Mouse (Mus musculus) heart, embryonic 10.5 days (tissue): ENCODE results near the gene Snrnp27. TPM values are rescaled to one million over a fixed set of nuclear protein-coding genes. Genes with fewer than 3 reads are reported as not detected.
A peak's percentile ranks its signal among the peaks of the same experiment; 100 is the strongest.

ENCODE experiments used
- DNase-seq: peaks from one replicate; pipeline ENCODE4 v3.0.0-alpha.2; 2017; ENCODE audit warnings: low spot score
- H3K27ac ChIP-seq: fragments of 300-500 bp; sonication (generic); 2 replicates; pipeline ENCODE4 v1.5.1; 2016; ENCODE audit warnings: mild to moderate bottlenecking
- H3K27me3 ChIP-seq: fragments of 300-500 bp; sonication (generic); 2 replicates; pipeline ENCODE4 v1.6.1; 2016; ENCODE audit warnings: mild to moderate bottlenecking; ENCODE audit not compliant: poor library complexity, insufficient read depth, severe bottlenecking
- H3K36me3 ChIP-seq: fragments of 300-500 bp; sonication (generic); 2 replicates; pipeline ENCODE4 v1.6.1; 2016; ENCODE audit warnings: mild to moderate bottlenecking, moderate library complexity
- H3K4me1 ChIP-seq: fragments of 300-500 bp; sonication (generic); 2 replicates; pipeline ENCODE4 v1.6.1; 2016; ENCODE audit warnings: mild to moderate bottlenecking
- H3K4me3 ChIP-seq: fragments of 300-500 bp; sonication (generic); 2 replicates; pipeline ENCODE4 v1.5.1; 2016; ENCODE audit warnings: mild to moderate bottlenecking, moderate library complexity
- H3K9me3 ChIP-seq: fragments of 300-500 bp; sonication (generic); 2 replicates; pipeline ENCODE4 v1.6.1; 2016; ENCODE audit warnings: mild to moderate bottlenecking, moderate library complexity
- WGBS: fragments of 180-500 bp; shearing (Covaris S2); methylation state at CpG from one replicate; pipeline ENCODE4 v1.1.7; 2016; 5-methylcytosine and 5-hydroxymethylcytosine counted together
- polyA plus RNA-seq: library from polyadenylated mRNA; unstranded; fragments of >200 nt; fragmentation: Nextera tagmentation; extraction: Ambion mirVana; gene quantifications from 2 replicates; pipeline ENCODE4 v1.2.1, GENCODE M21; 2016

Gene Snrnp27
- polyA plus RNA-seq, 1 experiment from 2014 or later: 112 TPM

GRCm38 (mm10) chr6:86653026-86653425 lies 31.3 kb downstream of the Snrnp27 start:
- H3K4me3 ChIP-seq: no peak overlapping the region
- DNase-seq: no peak
- no peaks in the 10 kb centered on the region for H3K27me3 ChIP-seq
- H3K27ac ChIP-seq: no peak overlapping the region
- H3K36me3 ChIP-seq: peaks cover 45% of the 10 kb centered on the region
- WGBS: 91% methylated on average over 6 of the region's 6 CpGs
- H3K4me1 ChIP-seq: peaks cover 16% of the 10 kb centered on the region
- H3K9me3 ChIP-seq: no peaks in the 10 kb centered on the region

- 71% methylated on average over 7 of the region's 7 CpGs for WGBS
- H3K9me3 ChIP-seq: no peaks in the 10 kb centered on the region
- H3K4me1 ChIP-seq: peaks cover 20% of the 10 kb centered on the region
- peaks cover 23% of the 10 kb centered on the region for H3K36me3 ChIP-seq
- no peak overlapping the region for H3K27ac ChIP-seq
- no peak overlapping the region for H3K4me3 ChIP-seq
- H3K27me3 ChIP-seq: peaks cover 6% of the 10 kb centered on the region; the same call in 1 of the 2 replicates
- no peak for DNase-seq
Observed at GRCm38 (mm10) chr6:86646143-86646542, 38.2 kb downstream of the Snrnp27 start.

GRCm38 (mm10) chr6:86645551-86645950 lies 38.8 kb downstream of the Snrnp27 start:
- no peak overlapping the region for H3K4me3 ChIP-seq
- 75% methylated on average over 4 of the region's 4 CpGs for WGBS
- H3K36me3 ChIP-seq: peaks cover 17% of the 10 kb centered on the region
- peaks cover 7% of the 10 kb centered on the region; the same call in 1 of the 2 replicates for H3K27me3 ChIP-seq
- DNase-seq: no peak
- H3K4me1 ChIP-seq: peaks cover 20% of the 10 kb centered on the region
- H3K9me3 ChIP-seq: no peaks in the 10 kb centered on the region
- no peak overlapping the region for H3K27ac ChIP-seq

GRCm38 (mm10) chr6:86644775-86645400 lies 39.4 kb downstream of the Snrnp27 start:
- peaks cover 11% of the 10 kb centered on the region for H3K36me3 ChIP-seq
- peaks cover 7% of the 10 kb centered on the region; the same call in 1 of the 2 replicates for H3K27me3 ChIP-seq
- H3K9me3 ChIP-seq: no peaks in the 10 kb centered on the region
- no peak for DNase-seq
- WGBS: 67% methylated on average over 3 of the region's 3 CpGs
- H3K4me1 ChIP-seq: peaks cover 20% of the 10 kb centered on the region
- no peak overlapping the region for H3K4me3 ChIP-seq
- no peak overlapping the region for H3K27ac ChIP-seq

GRCm38 (mm10) chr6:86641716-86642115 lies 42.6 kb downstream of the Snrnp27 start:
- no peaks in the 10 kb centered on the region for H3K36me3 ChIP-seq
- WGBS: 53% methylated on average over 8 of the region's 8 CpGs

GRCm38 (mm10) chr6:86640776-86641175 lies 43.5 kb downstream of the Snrnp27 start:
- Histone ChIP-seq H3K4me3 (no peak overlapping the region), H3K9me3 (no peaks in the 10 kb centered on the region), H3K27me3 (peaks cover 7% of the 10 kb centered on the region; the same call in 1 of the 2 replicates), H3K4me1 (peaks cover 25% of the 10 kb centered on the region), H3K27ac (no peak overlapping the region), H3K36me3 (no peaks in the 10 kb centered on the region)
- 87% methylated on average over 8 of the region's 8 CpGs for WGBS
- no peak for DNase-seq

More at GRCm38 (mm10) chr6:86641716-86642115, 42.6 kb downstream of the Snrnp27 start:
- peaks cover 21% of the 10 kb centered on the region for H3K4me1 ChIP-seq
- H3K9me3 ChIP-seq: no peaks in the 10 kb centered on the region
- H3K27ac ChIP-seq: no peak overlapping the region
- H3K27me3 ChIP-seq: peaks cover 7% of the 10 kb centered on the region; the same call in 1 of the 2 replicates
- DNase-seq: no peak
- H3K4me3 ChIP-seq: no peak overlapping the region

GRCm38 (mm10) chr6:86640161-86640560 lies 44.2 kb downstream of the Snrnp27 start:
- no peak for DNase-seq
- H3K27me3 ChIP-seq: peaks cover 7% of the 10 kb centered on the region; the same call in 1 of the 2 replicates
- no peak overlapping the region; the same call in 1 of the 2 replicates for H3K27ac ChIP-seq
- no peaks in the 10 kb centered on the region for H3K36me3 ChIP-seq
- no peak overlapping the region for H3K4me3 ChIP-seq
- H3K4me1 ChIP-seq: peaks cover 25% of the 10 kb centered on the region
- 74% methylated on average over 3 of the region's 3 CpGs for WGBS
- no peaks in the 10 kb centered on the region for H3K9me3 ChIP-seq

GRCm38 (mm10) chr6:86639180-86640160 lies 44.9 kb downstream of the Snrnp27 start:
- Histone ChIP-seq H3K27ac (peak overlapping the region; percentile 3; the same call in 1 of the 2 replicates), H3K4me1 (peaks cover 19% of the 10 kb centered on the region), H3K9me3 (no peaks in the 10 kb centered on the region), H3K27me3 (peaks cover 7% of the 10 kb centered on the region; the same call in 1 of the 2 replicates), H3K4me3 (no peak overlapping the region), H3K36me3 (no peaks in the 10 kb centered on the region)
- 74% methylated on average over 18 of the region's 18 CpGs for WGBS
- DNase-seq: no peak

- peaks cover 9% of the 10 kb centered on the region; the same call in 1 of the 2 replicates for H3K4me1 ChIP-seq
- H3K27me3 ChIP-seq: peaks cover 7% of the 10 kb centered on the region; the same call in 1 of the 2 replicates
- H3K4me3 ChIP-seq: no peak overlapping the region
- no peaks in the 10 kb centered on the region for H3K9me3 ChIP-seq
- DNase-seq: no peak
- 29% methylated on average over 2 of the region's 2 CpGs for WGBS
- H3K27ac ChIP-seq: peak overlapping the region; percentile 3; the same call in 1 of the 2 replicates
- H3K36me3 ChIP-seq: no peaks in the 10 kb centered on the region
Observed at GRCm38 (mm10) chr6:86638434-86638833, 45.9 kb downstream of the Snrnp27 start.

GRCm38 (mm10) chr6:86637860-86638259 lies 46.5 kb downstream of the Snrnp27 start:
- WGBS: 82% methylated on average over 2 of the region's 2 CpGs
- Histone ChIP-seq H3K27me3 (peaks cover 7% of the 10 kb centered on the region; the same call in 1 of the 2 replicates), H3K9me3 (no peaks in the 10 kb centered on the region), H3K36me3 (no peaks in the 10 kb centered on the region), H3K27ac (no peak overlapping the region), H3K4me1 (peaks cover 7% of the 10 kb centered on the region; the same call in 1 of the 2 replicates), H3K4me3 (no peak overlapping the region)
- DNase-seq: no peak

- WGBS: 52% methylated on average over 4 of the region's 4 CpGs
- H3K27ac ChIP-seq: no peak overlapping the region
- H3K4me1 ChIP-seq: peaks cover 7% of the 10 kb centered on the region; the same call in 1 of the 2 replicates
- DNase-seq: no peak
- H3K9me3 ChIP-seq: no peaks in the 10 kb centered on the region
- no peak overlapping the region for H3K4me3 ChIP-seq
- H3K36me3 ChIP-seq: no peaks in the 10 kb centered on the region
- H3K27me3 ChIP-seq: peaks cover 7% of the 10 kb centered on the region; the same call in 1 of the 2 replicates
Observed at GRCm38 (mm10) chr6:86637171-86637835, 47.0 kb downstream of the Snrnp27 start.

GRCm38 (mm10) chr6:86636495-86636894 lies 47.8 kb downstream of the Snrnp27 start:
- no peak overlapping the region for H3K4me3 ChIP-seq
- H3K9me3 ChIP-seq: no peaks in the 10 kb centered on the region
- 33% methylated on average over 2 of the region's 2 CpGs for WGBS
- no peaks in the 10 kb centered on the region for H3K36me3 ChIP-seq
- H3K27me3 ChIP-seq: peaks cover 8% of the 10 kb centered on the region; the same call in 1 of the 2 replicates
- peak overlapping the region; percentile 23; the same call in 1 of the 2 replicates for H3K27ac ChIP-seq
- peaks cover 5% of the 10 kb centered on the region; the same call in 1 of the 2 replicates for H3K4me1 ChIP-seq
- no peak for DNase-seq
